Mouse (Mus musculus): Measurements from ENCODE around the gene Dusp15. TPM values are rescaled to one million over a fixed set of nuclear protein-coding genes. Genes with fewer than 3 reads are reported as not detected.
A peak's percentile ranks its signal among the peaks of the same experiment; 100 is the strongest.

The Dusp15 gene
- polyA plus RNA-seq, 1 experiment from 2014 or later = 0.75 TPM

DNA sequence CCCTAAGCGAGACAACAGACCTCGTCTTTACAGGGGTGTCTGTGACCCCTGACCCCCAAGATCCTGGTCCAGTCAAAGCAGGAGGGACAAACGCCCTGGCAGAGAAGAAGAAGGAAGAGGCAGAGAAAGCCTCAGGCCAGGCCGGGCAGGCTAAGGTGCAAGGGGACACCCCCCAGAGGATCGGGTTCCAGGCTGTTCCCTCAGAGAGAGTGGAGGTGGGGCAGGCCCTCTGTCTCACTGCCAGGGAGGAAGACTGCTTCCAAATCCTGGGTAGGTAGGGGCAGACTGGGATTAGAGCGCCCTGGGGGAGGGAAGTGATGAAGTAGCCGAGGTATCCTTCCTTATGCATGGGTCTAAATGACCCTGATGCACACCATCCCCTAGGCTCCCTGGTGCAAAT, 38.0 kb downstream of the Dusp15 start:
- Histone ChIP-seq H3K27me3 (peaks cover 42% of the 10 kb centered on the region), H3K4me1 (peaks cover 6% of the 10 kb centered on the region), H3K4me3 (no peak overlapping the region), H3K9me3 (no peaks in the 10 kb centered on the region), H3K9ac (no peak overlapping the region), H3K36me3 (no peaks in the 10 kb centered on the region), H3K4me2 (replicated peaks) (no peak overlapping the region), H3K27ac (no peak overlapping the region)
- ATAC-seq (ENCODE audit: low FRiP score, low read depth) = no peak
- WGBS = 24% methylated on average over 7 of the region's 7 CpGs

- WGBS = 28% methylated on average over 6 of the region's 6 CpGs
- H3K4me3 ChIP-seq = no peak overlapping the region
- no peak for ATAC-seq (ENCODE audit: low FRiP score, low read depth)
- H3K27ac ChIP-seq = no peak overlapping the region
- H3K27me3 ChIP-seq = peaks cover 42% of the 10 kb centered on the region
- no peak overlapping the region for H3K4me2 ChIP-seq (replicated peaks)
- H3K9me3 ChIP-seq = no peaks in the 10 kb centered on the region
- H3K36me3 ChIP-seq = no peaks in the 10 kb centered on the region
- peaks cover 19% of the 10 kb centered on the region for H3K4me1 ChIP-seq
- no peak overlapping the region for H3K9ac ChIP-seq
Observed at GRCm38 (mm10) chr2:152911432-152911831, 40.1 kb downstream of the Dusp15 start.

GRCm38 (mm10) chr2:152911031-152911430, 40.5 kb downstream of the Dusp15 start, which contains the start of gene Mylk2:
TSS of gene Mylk2 (plus strand) at chr2:152911352.
- H3K27ac ChIP-seq = no peak within 1 kb of the TSS
- 23% methylated on average over 12 of the region's 12 CpGs for WGBS
- no peak within 1 kb of the TSS for H3K4me3 ChIP-seq
- peaks cover 23% of the 10 kb centered on the region for H3K4me1 ChIP-seq
- no peaks in the 10 kb centered on the region for H3K36me3 ChIP-seq
- H3K4me2 ChIP-seq (replicated peaks) = no peak within 1 kb of the TSS
- no peak within 1 kb of the TSS for H3K9ac ChIP-seq
- H3K9me3 ChIP-seq = no peaks in the 10 kb centered on the region
- 0 out of 2 replicates have a peak, but pooled peaks have one; percentile 14 for ATAC-seq (ENCODE audit: low FRiP score, low read depth)
- peaks cover 42% of the 10 kb centered on the region for H3K27me3 ChIP-seq

DNA sequence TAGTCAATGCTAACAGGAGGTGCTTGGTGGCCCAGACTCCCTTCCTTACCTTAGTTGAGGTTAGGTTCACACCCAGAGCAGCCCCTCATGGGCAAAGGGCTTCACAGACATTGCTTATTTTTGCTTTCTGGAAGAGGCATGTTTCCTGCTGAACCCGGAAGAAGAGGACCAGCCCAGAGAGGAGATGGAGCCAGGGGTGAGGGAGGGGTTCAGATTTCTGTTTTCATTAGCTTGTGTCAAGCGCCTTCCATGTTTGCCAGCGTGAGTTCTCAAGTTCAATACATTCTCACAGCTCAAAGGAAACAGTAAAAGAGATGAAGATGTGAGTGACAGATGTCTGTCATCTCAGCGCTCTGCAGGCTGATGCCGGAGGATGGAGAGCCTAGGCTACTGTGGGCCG, 41.6 kb downstream of the Dusp15 start:
- H3K4me2 ChIP-seq (replicated peaks) = no peak overlapping the region
- H3K9ac ChIP-seq = no peak overlapping the region
- no peak overlapping the region for H3K4me3 ChIP-seq
- 80% methylated on average over 6 of the region's 6 CpGs for WGBS
- H3K9me3 ChIP-seq = no peaks in the 10 kb centered on the region
- no peak overlapping the region for H3K27ac ChIP-seq
- H3K36me3 ChIP-seq = no peaks in the 10 kb centered on the region
- H3K27me3 ChIP-seq = peaks cover 42% of the 10 kb centered on the region
- H3K4me1 ChIP-seq = peaks cover 33% of the 10 kb centered on the region
- no peak for ATAC-seq (ENCODE audit: low FRiP score, low read depth)

- Histone ChIP-seq H3K4me1 (peaks cover 32% of the 10 kb centered on the region), H3K27me3 (peaks cover 24% of the 10 kb centered on the region), H3K36me3 (no peaks in the 10 kb centered on the region), H3K4me2 (replicated peaks) (0 out of 2 replicates have a peak overlapping the region, but pooled peaks have one; percentile 3), H3K9me3 (no peaks in the 10 kb centered on the region), H3K4me3 (no peak overlapping the region), H3K27ac (no peak overlapping the region), H3K9ac (no peak overlapping the region)
- ATAC-seq (ENCODE audit: low FRiP score, low read depth) = no peak
- WGBS = 32% methylated on average over 14 of the region's 14 CpGs
Observed at GRCm38 (mm10) chr2:152907114-152907943, 44.2 kb downstream of the Dusp15 start.

DNA sequence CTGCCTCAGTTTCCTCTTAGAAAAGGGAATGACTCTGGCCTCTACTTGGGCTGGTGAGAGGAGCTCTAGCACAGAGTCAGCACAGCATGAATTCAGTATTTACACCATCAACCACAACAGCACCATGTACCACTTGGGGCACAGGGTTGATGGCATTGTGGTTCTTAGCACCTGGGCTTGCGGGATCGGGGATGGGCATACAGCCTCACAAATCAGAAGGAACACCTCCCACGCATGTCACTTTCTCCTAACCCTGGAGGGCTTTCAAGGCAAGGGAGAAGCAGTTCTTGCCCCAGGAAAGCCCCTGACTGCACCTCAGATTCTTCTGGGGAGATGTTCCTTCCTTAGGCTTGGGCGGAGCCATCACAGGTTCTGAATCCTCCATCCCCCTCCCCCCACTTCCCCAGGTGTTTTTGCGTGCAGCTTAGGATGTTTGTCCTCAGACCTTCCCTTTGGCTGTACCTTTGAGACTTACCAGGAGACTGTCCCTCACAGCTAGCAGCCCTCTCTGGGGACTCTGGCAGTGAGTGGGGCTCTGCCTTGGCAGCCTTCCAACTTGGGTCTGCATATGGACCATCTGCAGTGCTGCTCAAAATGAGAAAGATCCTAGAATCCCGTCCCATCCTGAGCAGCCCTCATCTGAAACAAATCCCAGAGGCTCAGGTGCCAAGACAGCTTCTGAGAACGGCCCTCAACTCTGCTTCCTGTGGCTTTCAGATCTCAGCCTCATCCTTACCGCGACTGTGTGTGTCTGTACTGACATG, 45.0 kb downstream of the Dusp15 start:
- H3K9me3 ChIP-seq = no peaks in the 10 kb centered on the region
- peaks cover 32% of the 10 kb centered on the region for H3K4me1 ChIP-seq
- H3K36me3 ChIP-seq = no peaks in the 10 kb centered on the region
- H3K4me3 ChIP-seq = no peak overlapping the region
- H3K27ac ChIP-seq = no peak overlapping the region
- no peak overlapping the region for H3K9ac ChIP-seq
- no peak overlapping the region for H3K4me2 ChIP-seq (replicated peaks)
- peaks cover 16% of the 10 kb centered on the region for H3K27me3 ChIP-seq
- WGBS = 56% methylated on average over 9 of the region's 9 CpGs
- no peak for ATAC-seq (ENCODE audit: low FRiP score, low read depth)

DNA sequence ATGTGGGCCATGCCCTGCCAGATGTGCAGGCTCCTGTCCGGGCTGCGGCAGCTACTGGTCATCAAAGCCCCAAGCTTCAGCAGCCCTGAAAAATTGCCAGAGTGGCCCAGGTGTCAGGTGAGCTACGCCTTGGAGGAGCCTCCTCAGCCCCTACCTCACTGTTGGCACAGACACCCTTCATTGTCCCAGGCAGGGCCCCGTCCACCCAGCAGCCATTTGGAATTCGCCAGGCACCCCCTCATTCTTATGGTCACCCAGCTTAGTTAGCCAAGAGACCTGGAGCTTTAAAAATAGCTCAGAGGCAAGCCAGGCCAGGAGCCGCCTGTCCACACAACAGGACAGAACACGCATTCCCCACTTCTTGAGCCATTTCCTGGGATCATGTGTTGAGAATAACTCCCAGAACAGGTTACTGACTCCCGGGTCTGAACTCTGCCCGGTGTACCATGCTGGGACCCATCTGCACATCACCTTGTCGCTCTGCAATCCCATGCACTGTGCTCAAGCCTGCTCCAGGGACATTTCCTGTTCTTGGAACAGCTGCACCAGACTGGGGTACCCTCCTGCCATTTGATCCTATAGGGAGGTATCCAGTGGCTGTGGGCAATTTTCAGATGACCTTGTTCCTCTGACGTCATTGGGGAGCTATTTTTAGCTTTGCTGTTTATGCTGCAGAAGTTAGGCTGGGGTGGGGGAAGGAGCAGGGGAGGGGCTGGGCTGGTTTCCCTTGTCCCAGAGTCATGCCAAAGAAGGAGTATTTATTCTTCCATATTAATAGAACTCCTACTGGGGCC, 46.3 kb downstream of the Dusp15 start:
- Histone ChIP-seq H3K27me3 (peaks cover 3% of the 10 kb centered on the region; the same call in 1 of the 2 replicates), H3K9me3 (no peaks in the 10 kb centered on the region), H3K4me2 (replicated peaks) (no peak overlapping the region), H3K36me3 (no peaks in the 10 kb centered on the region), H3K9ac (no peak overlapping the region), H3K4me3 (no peak overlapping the region), H3K27ac (peak overlapping the region; percentile 33; the same call in 1 of the 2 replicates), H3K4me1 (peaks cover 32% of the 10 kb centered on the region)
- 30% methylated on average over 11 of the region's 11 CpGs for WGBS
- peak; percentile 65 for ATAC-seq (ENCODE audit: low FRiP score, low read depth)

- Histone ChIP-seq H3K4me1 (peaks cover 32% of the 10 kb centered on the region), H3K27me3 (no peaks in the 10 kb centered on the region), H3K9me3 (no peaks in the 10 kb centered on the region), H3K9ac (no peak overlapping the region), H3K27ac (no peak overlapping the region), H3K4me2 (replicated peaks) (no peak overlapping the region), H3K4me3 (no peak overlapping the region), H3K36me3 (0 out of 2 replicates have a peak, but pooled peaks cover 3% of the 10 kb centered on the region)
- no peak for ATAC-seq (ENCODE audit: low FRiP score, low read depth)
- WGBS = 72% methylated on average over 5 of the region's 5 CpGs
Observed at GRCm38 (mm10) chr2:152904127-152904643, 47.3 kb downstream of the Dusp15 start.

GRCm38 (mm10) chr2:152903586-152903985, 47.9 kb downstream of the Dusp15 start:
- H3K4me1 ChIP-seq = peaks cover 32% of the 10 kb centered on the region
- 0 out of 2 replicates have a peak, but pooled peaks cover 3% of the 10 kb centered on the region for H3K36me3 ChIP-seq
- H3K27me3 ChIP-seq = no peaks in the 10 kb centered on the region
- no peak overlapping the region for H3K4me2 ChIP-seq (replicated peaks)
- H3K9me3 ChIP-seq = no peaks in the 10 kb centered on the region
- no peak overlapping the region for H3K9ac ChIP-seq
- H3K4me3 ChIP-seq = no peak overlapping the region
- 83% methylated on average over 4 of the region's 4 CpGs for WGBS
- ATAC-seq (ENCODE audit: low FRiP score, low read depth) = no peak
- no peak overlapping the region for H3K27ac ChIP-seq

GRCm38 (mm10) chr2:152902658-152903057, 48.8 kb downstream of the Dusp15 start:
- Histone ChIP-seq H3K27ac (no peak overlapping the region), H3K9ac (no peak overlapping the region), H3K4me3 (no peak overlapping the region), H3K27me3 (no peaks in the 10 kb centered on the region), H3K4me1 (peaks cover 31% of the 10 kb centered on the region), H3K9me3 (no peaks in the 10 kb centered on the region), H3K36me3 (0 out of 2 replicates have a peak, but pooled peaks cover 3% of the 10 kb centered on the region), H3K4me2 (replicated peaks) (no peak overlapping the region)
- 23% methylated on average over 3 of the region's 3 CpGs for WGBS
- no peak for ATAC-seq (ENCODE audit: low FRiP score, low read depth)

GRCm38 (mm10) chr2:152901296-152901695, 50.2 kb downstream of the Dusp15 start:
- Histone ChIP-seq H3K9me3 (no peaks in the 10 kb centered on the region), H3K36me3 (0 out of 2 replicates have a peak, but pooled peaks cover 3% of the 10 kb centered on the region), H3K4me1 (peaks cover 17% of the 10 kb centered on the region), H3K4me3 (no peak overlapping the region), H3K27me3 (no peaks in the 10 kb centered on the region), H3K27ac (no peak overlapping the region), H3K9ac (no peak overlapping the region), H3K4me2 (replicated peaks) (no peak overlapping the region)
- no peak for ATAC-seq (ENCODE audit: low FRiP score, low read depth)
- 93% methylated on average over 15 of the region's 15 CpGs for WGBS

Measured in limb, embryonic 13.5 days (tissue).